Mouse (Mus musculus) neural tube, embryonic 11.5 days (tissue): Measurements from ENCODE around the gene Cse1l. TPM values are rescaled to one million over a fixed set of nuclear protein-coding genes. Genes with fewer than 3 reads are reported as not detected.
A peak's percentile ranks its signal among the peaks of the same experiment; 100 is the strongest.

Experiments
- ATAC-seq: fragments of 200-750 bp; cut with Nextera tagmentation; 2 replicates; pipeline ENCODE4 v1.8.0; 2017; ENCODE audit warnings: moderate number of reproducible peaks, mild to moderate bottlenecking, moderate TSS enrichment, moderate library complexity; ENCODE audit not compliant: insufficient read depth, low FRiP score, low TSS enrichment
- DNase-seq: peaks from one replicate; pipeline ENCODE4 v3.0.0-alpha.2; 2015; ENCODE audit warnings: low spot score
- H3K27ac ChIP-seq: fragments of 300-500 bp; sonication (generic); 2 replicates; pipeline ENCODE4 v1.5.1; 2014; ENCODE audit warnings: low read depth, mild to moderate bottlenecking, low read length
- H3K27me3 ChIP-seq: fragments of 300-500 bp; sonication (generic); 2 replicates; pipeline ENCODE4 v1.6.1; 2014; ENCODE audit warnings: mild to moderate bottlenecking, low read length, mixed read lengths; ENCODE audit not compliant: control insufficient read depth, insufficient read depth
- H3K36me3 ChIP-seq: fragments of 300-500 bp; sonication (generic); 2 replicates; pipeline ENCODE4 v1.6.1; 2014; ENCODE audit warnings: mild to moderate bottlenecking, low read length, moderate library complexity, mixed read lengths; ENCODE audit not compliant: control insufficient read depth, insufficient read depth
- H3K4me1 ChIP-seq: fragments of 300-500 bp; sonication (generic); 2 replicates; pipeline ENCODE4 v1.6.1; 2014; ENCODE audit warnings: low read length, mixed read lengths; ENCODE audit not compliant: control insufficient read depth, insufficient read depth
- H3K4me2 ChIP-seq: fragments of 300-500 bp; sonication (generic); 2 replicates; pipeline ENCODE4 v1.6.1; 2014; ENCODE audit warnings: low read depth, mild to moderate bottlenecking, moderate library complexity
- H3K4me3 ChIP-seq: fragments of 300-500 bp; sonication (generic); 2 replicates; pipeline ENCODE4 v1.5.1; 2014; ENCODE audit warnings: low read depth, low read length
- H3K9ac ChIP-seq: fragments of 300-500 bp; sonication (generic); 2 replicates; pipeline ENCODE4 v1.6.1; 2014; ENCODE audit warnings: mild to moderate bottlenecking, low read length
- H3K9me3 ChIP-seq: fragments of 300-500 bp; sonication (generic); 2 replicates; pipeline ENCODE4 v1.6.1; 2016; ENCODE audit warnings: low read length; ENCODE audit not compliant: control insufficient read depth
- WGBS: fragments of 180-500 bp; shearing (Covaris S2); extraction: QIAGEN DNeasy Blood & Tissue Kit; methylation state at CpG from one replicate; pipeline ENCODE4 v1.1.7; 2014; 5-methylcytosine and 5-hydroxymethylcytosine counted together
- polyA plus RNA-seq: library from polyadenylated mRNA; unstranded; fragments of >200 nt; fragmentation: Nextera tagmentation; extraction: Ambion mirVana; gene quantifications from 2 replicates; pipeline ENCODE4 v1.2.1, GENCODE M21; 2014

Cse1l gene
- polyA plus RNA-seq, 1 experiment from 2014 or later = 200 TPM

- H3K36me3 ChIP-seq = no peaks in the 10 kb centered on the region
- H3K27me3 ChIP-seq = no peaks in the 10 kb centered on the region
- no peaks in the 10 kb centered on the region for H3K9me3 ChIP-seq
- peak overlapping the region; percentile 94 for H3K9ac ChIP-seq
- H3K4me1 ChIP-seq = peaks cover 10% of the 10 kb centered on the region
- H3K4me2 ChIP-seq = peak overlapping the region; percentile 86
- peak overlapping the region; percentile 99 for H3K4me3 ChIP-seq
- WGBS = 5% methylated on average over 28 of the region's 28 CpGs
- ATAC-seq = peak; percentile 35
- peak overlapping the region; percentile 96 for H3K27ac ChIP-seq
- peak; percentile 22 for DNase-seq
Observed at GRCm38 (mm10) chr2:166995021-166995795, 89.4 kb downstream of the Cse1l start.

Other genes starting within 250 kb of the Cse1l start
- 28.9 and 31.9 TPM in 2 replicates for gene Prex1, start 192.2 kb upstream of the Cse1l start, polyA plus RNA-seq
- gene Trp53rkb, start 113.5 kb upstream of the Cse1l start, polyA plus RNA-seq = 10.4 and 11.5 TPM in 2 replicates
- gene Arfgef2, start 100.5 kb upstream of the Cse1l start, polyA plus RNA-seq = 6.0 and 6.2 TPM in 2 replicates
- gene Stau1, start 90.3 kb downstream of the Cse1l start, polyA plus RNA-seq = 103 and 109 TPM in 2 replicates
- gene Ddx27, start 109.2 kb downstream of the Cse1l start, polyA plus RNA-seq = 43.0 and 48.0 TPM in 2 replicates
- gene Znfx1, start 157.0 kb downstream of the Cse1l start, polyA plus RNA-seq = 6.2 and 7.8 TPM in 2 replicates